Mouse (Mus musculus) hindbrain, embryonic 10.5 days (tissue): ENCODE results near the gene Eml6. TPM values are rescaled to one million over a fixed set of nuclear protein-coding genes. Genes with fewer than 3 reads are reported as not detected.

Experiments used
- DNase-seq: peaks from one replicate; pipeline ENCODE4 v3.0.0-alpha.2; 2017; ENCODE audit warnings: low spot score
- H3K27ac ChIP-seq: fragments of 300-500 bp; sonication (generic); 2 replicates; pipeline ENCODE4 v1.5.1; 2016; ENCODE audit warnings: mild to moderate bottlenecking, moderate library complexity
- H3K27me3 ChIP-seq: fragments of 300-500 bp; sonication (generic); 2 replicates; pipeline ENCODE4 v1.6.1; 2016; ENCODE audit warnings: mild to moderate bottlenecking; ENCODE audit not compliant: poor library complexity, insufficient read depth, severe bottlenecking
- H3K36me3 ChIP-seq: fragments of 300-500 bp; sonication (generic); 2 replicates; pipeline ENCODE4 v1.6.1; 2016; ENCODE audit warnings: mild to moderate bottlenecking, moderate library complexity
- H3K4me1 ChIP-seq: fragments of 300-500 bp; sonication (generic); replicated peaks from 2 replicates; pipeline ENCODE4 v1.6.1; 2016; ENCODE audit warnings: mild to moderate bottlenecking
- H3K4me3 ChIP-seq: fragments of 300-500 bp; sonication (generic); 2 replicates; pipeline ENCODE4 v1.5.1; 2016; ENCODE audit warnings: mild to moderate bottlenecking, moderate library complexity
- H3K9me3 ChIP-seq: fragments of 300-500 bp; sonication (generic); 2 replicates; pipeline ENCODE4 v1.6.1; 2016; ENCODE audit warnings: mild to moderate bottlenecking, moderate library complexity
- WGBS: fragments of 180-500 bp; shearing (Covaris S2); methylation state at CpG from one replicate; pipeline ENCODE4 v1.1.7; 2016; 5-methylcytosine and 5-hydroxymethylcytosine counted together
- polyA plus RNA-seq: library from polyadenylated mRNA; unstranded; fragments of >200 nt; fragmentation: Nextera tagmentation; extraction: Ambion mirVana; gene quantifications from 2 replicates; pipeline ENCODE4 v1.2.1, GENCODE M21; 2016

Eml6 gene
- polyA plus RNA-seq, 1 experiment from 2014 or later, result 0.95 TPM

- no peak for DNase-seq
- Histone ChIP-seq H3K4me1 (no peaks in the 10 kb centered on the region), H3K9me3 (no peaks in the 10 kb centered on the region), H3K4me3 (no peak overlapping the region), H3K27ac (no peak overlapping the region), H3K36me3 (no peaks in the 10 kb centered on the region; the same call in 1 of the 2 replicates), H3K27me3 (no peaks in the 10 kb centered on the region)
- 95% methylated on average over 2 of the region's 2 CpGs for WGBS
Observed at GRCm38 (mm10) chr11:29724213-29724612, 301.6 kb downstream of the Eml6 start.

GRCm38 (mm10) chr11:29719597-29719996 is 306.2 kb downstream of the Eml6 start:
- Histone ChIP-seq H3K4me1 (no peaks in the 10 kb centered on the region), H3K36me3 (no peaks in the 10 kb centered on the region; the same call in 1 of the 2 replicates), H3K4me3 (no peak overlapping the region), H3K27ac (no peak overlapping the region), H3K9me3 (no peaks in the 10 kb centered on the region), H3K27me3 (no peaks in the 10 kb centered on the region)
- WGBS, result 86% methylated on average over 1 of the region's 1 CpGs
- no peak for DNase-seq

- no peak for DNase-seq
- no peaks in the 10 kb centered on the region for H3K4me1 ChIP-seq
- no peak overlapping the region for H3K27ac ChIP-seq
- 85% methylated on average over 6 of the region's 6 CpGs for WGBS
- H3K27me3 ChIP-seq, result no peaks in the 10 kb centered on the region
- H3K36me3 ChIP-seq, result peaks cover 7% of the 10 kb centered on the region
- no peak overlapping the region for H3K4me3 ChIP-seq
- H3K9me3 ChIP-seq, result no peaks in the 10 kb centered on the region
Observed at GRCm38 (mm10) chr11:29718541-29718940, 307.3 kb downstream of the Eml6 start.

- Histone ChIP-seq H3K27ac (no peak overlapping the region), H3K4me3 (no peak overlapping the region), H3K9me3 (no peaks in the 10 kb centered on the region), H3K27me3 (no peaks in the 10 kb centered on the region), H3K4me1 (no peaks in the 10 kb centered on the region), H3K36me3 (peaks cover 35% of the 10 kb centered on the region)
- no peak for DNase-seq
- 96% methylated on average over 3 of the region's 3 CpGs for WGBS
Observed at GRCm38 (mm10) chr11:29715499-29715898, 310.3 kb downstream of the Eml6 start.

GRCm38 (mm10) chr11:29714789-29715188 is 311.0 kb downstream of the Eml6 start:
- 94% methylated on average over 2 of the region's 2 CpGs for WGBS
- H3K36me3 ChIP-seq, result peaks cover 37% of the 10 kb centered on the region
- no peak overlapping the region for H3K27ac ChIP-seq
- no peaks in the 10 kb centered on the region for H3K4me1 ChIP-seq
- H3K9me3 ChIP-seq, result no peaks in the 10 kb centered on the region
- no peak for DNase-seq
- no peak overlapping the region for H3K4me3 ChIP-seq
- H3K27me3 ChIP-seq, result no peaks in the 10 kb centered on the region

- Histone ChIP-seq H3K36me3 (peaks cover 38% of the 10 kb centered on the region), H3K27me3 (no peaks in the 10 kb centered on the region), H3K4me1 (no peaks in the 10 kb centered on the region), H3K9me3 (no peaks in the 10 kb centered on the region), H3K4me3 (no peak overlapping the region), H3K27ac (no peak overlapping the region)
- WGBS, result 96% methylated on average over 7 of the region's 7 CpGs
- no peak for DNase-seq
Observed at GRCm38 (mm10) chr11:29714114-29714513, 311.7 kb downstream of the Eml6 start.

GRCm38 (mm10) chr11:29709512-29709911 is 316.3 kb downstream of the Eml6 start:
- Histone ChIP-seq H3K36me3 (peaks cover 74% of the 10 kb centered on the region), H3K4me1 (no peaks in the 10 kb centered on the region), H3K27me3 (no peaks in the 10 kb centered on the region), H3K27ac (no peak overlapping the region), H3K4me3 (no peak overlapping the region), H3K9me3 (no peaks in the 10 kb centered on the region)
- DNase-seq, result no peak

GRCm38 (mm10) chr11:29706845-29707244 is 319.0 kb downstream of the Eml6 start:
- no peaks in the 10 kb centered on the region for H3K27me3 ChIP-seq
- peaks cover 51% of the 10 kb centered on the region for H3K36me3 ChIP-seq
- WGBS, result 89% methylated on average over 4 of the region's 4 CpGs
- H3K27ac ChIP-seq, result no peak overlapping the region
- no peak overlapping the region for H3K4me3 ChIP-seq
- H3K9me3 ChIP-seq, result no peaks in the 10 kb centered on the region
- no peak for DNase-seq
- no peaks in the 10 kb centered on the region for H3K4me1 ChIP-seq

GRCm38 (mm10) chr11:29705263-29705662 is 320.6 kb downstream of the Eml6 start:
- H3K36me3 ChIP-seq, result peaks cover 37% of the 10 kb centered on the region
- H3K4me1 ChIP-seq, result no peaks in the 10 kb centered on the region
- no peaks in the 10 kb centered on the region for H3K9me3 ChIP-seq
- no peak overlapping the region for H3K4me3 ChIP-seq
- DNase-seq, result no peak
- H3K27ac ChIP-seq, result no peak overlapping the region
- H3K27me3 ChIP-seq, result no peaks in the 10 kb centered on the region

GRCm38 (mm10) chr11:29702721-29703120 is 323.1 kb downstream of the Eml6 start:
- 91% methylated on average over 3 of the region's 3 CpGs for WGBS
- H3K4me1 ChIP-seq, result no peaks in the 10 kb centered on the region
- no peak for DNase-seq
- H3K9me3 ChIP-seq, result no peaks in the 10 kb centered on the region
- H3K4me3 ChIP-seq, result no peak overlapping the region
- H3K36me3 ChIP-seq, result peaks cover 23% of the 10 kb centered on the region
- no peaks in the 10 kb centered on the region for H3K27me3 ChIP-seq
- H3K27ac ChIP-seq, result no peak overlapping the region

- Histone ChIP-seq H3K4me1 (peaks cover 19% of the 10 kb centered on the region), H3K4me3 (peak overlapping the region; percentile 97), H3K36me3 (peaks cover 18% of the 10 kb centered on the region), H3K9me3 (no peaks in the 10 kb centered on the region), H3K27ac (peak overlapping the region; percentile 99; the same call in 1 of the 2 replicates), H3K27me3 (no peaks in the 10 kb centered on the region)
- no peak for DNase-seq
Observed at GRCm38 (mm10) chr11:29694754-29695153, 331.1 kb downstream of the Eml6 start.

- peak; percentile 91 for DNase-seq
- peak overlapping the region; percentile 99 for H3K27ac ChIP-seq
- H3K36me3 ChIP-seq, result peaks cover 18% of the 10 kb centered on the region
- H3K4me1 ChIP-seq, result peaks cover 19% of the 10 kb centered on the region
- under 1% methylated on average over 53 of the region's 53 CpGs for WGBS
- peak overlapping the region; percentile 97 for H3K4me3 ChIP-seq
- H3K27me3 ChIP-seq, result no peaks in the 10 kb centered on the region
- no peaks in the 10 kb centered on the region for H3K9me3 ChIP-seq
Observed at GRCm38 (mm10) chr11:29693576-29694410, 332.0 kb downstream of the Eml6 start.
